Mouse (Mus musculus): ENCODE results near the gene Apobec3.
"Not testable (repeated sequence)": the region's sequence is repeated elsewhere in the genome, so short reads cannot be mapped to it uniquely, and the experiment has no call there.

The Apobec3 gene

GRCm38 (mm10) chr15:79928316-79928715 is 36.9 kb downstream of the Apobec3 start:
- DNase-seq, result no peak

- DNase-seq, result no peak
Measured at GRCm38 (mm10) chr15:79928736-79929135, 37.3 kb downstream of the Apobec3 start.

- no peak for DNase-seq
Measured at GRCm38 (mm10) chr15:79929734-79930133, 38.3 kb downstream of the Apobec3 start.

GRCm38 (mm10) chr15:79931496-79932141 is 40.2 kb downstream of the Apobec3 start:
- peak; percentile 63 to 81 for DNase-seq

GRCm38 (mm10) chr15:79932323-79932987 is 41.0 kb downstream of the Apobec3 start:
- peak; percentile 95 to 96 for DNase-seq

- DNase-seq, result no peak
Measured at GRCm38 (mm10) chr15:79933052-79933669, 41.7 kb downstream of the Apobec3 start.

GRCm38 (mm10) chr15:79933670-79934514 is 42.4 kb downstream of the Apobec3 start:
- no peak for DNase-seq

GRCm38 (mm10) chr15:79934776-79935175 is 43.3 kb downstream of the Apobec3 start:
- no peak for DNase-seq

- no peak for DNase-seq
Measured at GRCm38 (mm10) chr15:79935654-79936373, 44.4 kb downstream of the Apobec3 start.

- DNase-seq, result no peak
Measured at GRCm38 (mm10) chr15:79936374-79936751, 44.9 kb downstream of the Apobec3 start.

GRCm38 (mm10) chr15:79939020-79939419 is 47.6 kb downstream of the Apobec3 start:
- DNase-seq, result no peak

GRCm38 (mm10) chr15:79939501-79939900 is 48.0 kb downstream of the Apobec3 start:
- DNase-seq, result not testable (repeated sequence)

- DNase-seq, result no peak
Measured at GRCm38 (mm10) chr15:79939913-79940312, 48.5 kb downstream of the Apobec3 start.

GRCm38 (mm10) chr15:79940932-79941331 is 49.5 kb downstream of the Apobec3 start:
- DNase-seq, result peak in 1 of 2 experiments; percentile 60

- no peak for DNase-seq
Measured at GRCm38 (mm10) chr15:79942541-79942940, 51.1 kb downstream of the Apobec3 start.

GRCm38 (mm10) chr15:79943584-79943983 is 52.1 kb downstream of the Apobec3 start:
- DNase-seq, result no peak

GRCm38 (mm10) chr15:79944948-79945347 is 53.5 kb downstream of the Apobec3 start:
- no peak for DNase-seq

- peak; percentile 90 to 94 for DNase-seq
Measured at GRCm38 (mm10) chr15:79946022-79946421, 54.6 kb downstream of the Apobec3 start.

- peak in 1 of 2 experiments; percentile 51 for DNase-seq
Measured at GRCm38 (mm10) chr15:79946790-79947189, 55.3 kb downstream of the Apobec3 start.

- no peak for DNase-seq
Measured at GRCm38 (mm10) chr15:79947681-79948080, 56.2 kb downstream of the Apobec3 start.

GRCm38 (mm10) chr15:79950250-79951025 is 59.0 kb downstream of the Apobec3 start:
- DNase-seq, result peak; percentile 82 to 88

- DNase-seq, result no peak
Measured at GRCm38 (mm10) chr15:79951226-79951625, 59.8 kb downstream of the Apobec3 start.

Measured in kidney, postnatal 25 days (tissue).